Mouse (Mus musculus): ENCODE measurements around the gene Slc25a35.
A peak's percentile ranks its signal among the peaks of the same experiment; 100 is the strongest.
"Not testable (repeated sequence)": the region's sequence is repeated elsewhere in the genome, so short reads cannot be mapped to it uniquely, and the experiment has no call there.

Gene Slc25a35

DNA sequence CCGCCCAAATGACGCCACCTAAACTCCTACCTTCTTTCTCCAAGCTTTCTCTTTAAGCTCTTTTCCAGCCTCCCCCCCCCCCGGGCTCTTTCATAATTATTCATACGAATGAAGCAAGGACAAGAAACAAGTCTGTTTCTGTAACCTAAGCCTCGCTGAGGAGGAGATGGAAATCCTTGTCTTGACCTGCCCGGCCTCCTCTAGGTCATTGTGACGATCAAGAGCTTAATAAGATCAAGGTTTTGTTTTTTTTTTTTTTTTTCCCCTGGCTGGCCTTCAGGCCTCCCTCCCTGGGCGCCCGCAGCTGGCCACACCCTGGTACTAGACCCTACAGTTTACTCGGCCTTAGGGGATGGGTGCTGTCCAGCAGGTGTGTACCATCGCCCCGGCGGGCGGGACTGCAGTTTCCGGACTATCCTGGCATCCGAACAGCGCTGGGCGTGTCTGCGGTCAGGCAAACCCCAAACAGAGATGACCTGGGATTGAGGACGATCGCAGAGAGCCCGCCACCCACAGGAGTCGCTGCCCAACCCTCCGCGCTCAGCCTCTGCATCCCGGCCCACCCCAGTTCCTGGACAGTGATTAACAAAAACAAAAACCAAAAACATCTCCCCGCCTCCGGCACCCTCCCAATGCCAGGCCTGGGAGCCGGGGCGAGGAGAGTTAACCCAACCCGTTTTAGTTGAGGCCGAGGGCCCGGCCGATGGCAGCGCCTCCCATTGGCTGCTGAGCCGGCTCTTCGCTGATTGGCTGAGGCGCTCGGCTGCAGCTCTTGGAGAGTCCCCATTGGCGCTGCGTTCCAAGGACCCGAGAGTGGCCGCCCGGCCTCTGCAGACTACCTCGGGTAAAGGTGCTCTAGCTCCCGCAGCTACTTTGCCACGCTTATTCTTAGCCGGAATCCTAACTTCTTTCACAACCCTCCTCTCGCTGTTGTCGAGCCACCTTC is at the start of gene Slc25a35:
Gene Slc25a35 (plus strand): TSS at position 795 of the 946 bp plus-strand sequence.
- peak; percentile 87 to 92 for DNase-seq

DNA sequence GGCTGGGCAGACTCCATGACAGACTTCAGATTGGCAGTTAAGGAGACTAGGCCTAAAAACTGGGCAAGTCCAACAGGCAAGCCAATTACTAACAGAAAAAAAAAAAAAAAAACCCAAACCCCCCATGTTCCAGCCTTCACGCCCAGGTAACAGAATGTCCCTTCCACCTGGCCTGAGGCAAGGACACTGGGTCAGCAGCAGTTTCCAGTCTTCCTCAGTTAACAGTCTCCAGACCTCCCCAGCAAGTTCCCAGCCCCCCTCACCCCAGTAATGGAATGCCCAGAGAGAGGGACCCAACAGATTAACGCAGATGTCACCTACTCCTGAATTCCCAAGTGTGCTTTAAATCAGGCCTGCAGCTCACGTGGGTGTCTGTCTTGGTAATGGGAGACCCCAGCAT is 44.7 kb upstream of the Slc25a35 start:
- no peak for DNase-seq

DNA sequence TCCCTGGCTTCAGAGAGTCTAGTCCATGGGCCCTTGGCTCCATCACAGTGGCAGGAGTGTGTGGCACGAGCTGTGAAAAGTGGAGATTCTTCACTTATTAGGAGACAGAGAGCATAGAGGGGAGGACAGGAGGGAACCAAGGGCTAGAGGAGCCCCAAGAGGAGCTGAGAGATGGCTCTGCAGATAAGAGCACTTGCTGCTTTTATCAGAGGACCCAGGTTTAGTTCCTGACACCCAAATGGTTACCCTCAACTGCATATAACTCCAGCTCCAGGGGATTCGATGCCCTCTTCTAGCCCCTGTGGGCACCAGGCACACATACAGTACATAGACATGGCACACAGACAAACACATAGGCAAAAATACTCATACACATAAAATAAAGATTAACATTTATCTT is 43.2 kb upstream of the Slc25a35 start:
- no peak for DNase-seq

DNA sequence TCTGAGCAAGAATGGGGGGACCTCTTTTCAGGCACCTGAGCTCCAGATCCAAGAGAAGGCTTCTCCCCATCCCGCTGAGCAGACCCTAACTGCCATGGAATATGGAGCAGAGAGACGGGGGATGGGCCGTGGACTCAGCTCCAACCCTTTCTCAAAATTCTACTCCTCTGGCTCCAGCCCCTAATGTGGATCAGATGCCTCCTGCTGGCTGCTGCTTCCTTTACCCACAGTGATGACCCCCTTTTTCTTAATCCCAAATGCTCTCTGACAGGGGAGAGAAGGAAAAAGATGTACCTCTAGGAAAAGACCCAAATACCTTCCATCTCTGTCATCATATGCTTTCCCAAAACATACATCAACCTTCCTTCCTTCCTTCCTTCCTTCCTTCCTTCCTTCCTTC is 41.0 kb upstream of the Slc25a35 start, which contains the start of gene Odf4:
Gene Odf4 (minus strand): TSS at position 101 of the 400 bp plus-strand sequence.
- DNase-seq, result no peak

DNA sequence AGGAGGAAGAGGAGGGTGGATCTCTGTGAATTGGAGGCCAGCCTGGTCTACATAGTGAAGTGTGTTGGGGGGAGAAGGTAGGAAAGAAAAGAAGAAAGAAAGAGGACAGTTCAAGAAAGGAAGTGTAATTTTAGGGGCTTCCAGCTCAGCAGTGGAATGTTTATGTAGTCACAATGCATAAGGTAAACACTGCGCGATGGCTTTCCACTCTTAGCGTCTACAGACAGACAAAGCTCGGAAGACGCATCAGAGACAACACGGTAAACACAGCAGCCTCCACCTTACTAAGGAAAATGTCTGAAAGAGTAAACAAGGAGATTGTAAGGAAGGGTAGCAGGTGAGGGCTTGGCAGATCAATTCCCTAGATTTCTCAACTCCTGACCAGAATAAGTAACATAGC is 38.0 kb upstream of the Slc25a35 start:
- no peak for DNase-seq

DNA sequence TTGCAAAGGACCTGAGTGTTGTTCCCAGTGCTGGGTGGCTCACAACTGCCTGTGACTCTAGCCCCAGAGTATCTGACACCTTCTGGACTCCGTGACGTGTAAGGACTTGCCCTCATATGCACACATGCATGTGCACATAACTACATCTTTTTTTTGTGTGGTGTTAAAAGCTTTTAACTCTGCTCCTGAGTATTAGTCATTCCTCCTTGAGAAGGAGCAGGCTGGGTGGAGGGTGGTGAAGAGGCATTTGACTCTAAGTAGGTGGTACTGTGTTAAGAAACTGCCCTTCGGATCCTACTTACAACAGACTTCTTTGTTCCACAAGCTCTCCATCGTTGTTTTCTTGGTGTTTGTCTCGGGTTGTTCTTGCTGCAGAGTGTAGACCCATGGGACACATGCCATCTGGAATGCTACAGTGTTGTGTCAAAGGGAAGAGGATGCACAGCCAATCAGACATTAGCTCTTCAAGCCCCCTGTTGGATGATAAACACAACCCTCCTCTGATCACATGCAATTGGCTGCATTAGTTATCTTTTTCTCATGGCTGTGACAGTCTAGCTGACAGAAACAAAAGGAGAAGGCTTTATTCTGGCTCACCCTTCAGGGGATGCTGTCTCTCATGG is 33.9 kb upstream of the Slc25a35 start:
- DNase-seq, result no peak

DNA sequence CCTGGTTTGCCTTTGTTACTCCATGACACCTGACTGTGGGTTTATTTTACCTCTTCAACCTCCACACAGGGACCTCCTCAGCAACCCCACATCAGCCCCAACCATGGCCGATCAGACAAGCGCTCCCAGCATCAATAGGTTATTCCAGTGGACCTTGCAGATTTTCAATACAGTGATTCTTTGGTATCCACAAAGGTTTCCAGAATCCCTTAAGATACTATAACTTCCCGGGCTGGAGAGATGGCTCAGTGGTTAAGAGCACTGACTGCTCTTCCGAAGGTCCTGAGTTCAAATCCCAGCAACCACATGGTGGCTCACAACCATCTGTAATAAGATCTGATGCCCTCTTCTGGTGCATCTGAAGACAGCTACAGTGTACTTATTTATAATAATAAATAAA is 31.0 kb upstream of the Slc25a35 start:
- not testable (repeated sequence) for DNase-seq

DNA sequence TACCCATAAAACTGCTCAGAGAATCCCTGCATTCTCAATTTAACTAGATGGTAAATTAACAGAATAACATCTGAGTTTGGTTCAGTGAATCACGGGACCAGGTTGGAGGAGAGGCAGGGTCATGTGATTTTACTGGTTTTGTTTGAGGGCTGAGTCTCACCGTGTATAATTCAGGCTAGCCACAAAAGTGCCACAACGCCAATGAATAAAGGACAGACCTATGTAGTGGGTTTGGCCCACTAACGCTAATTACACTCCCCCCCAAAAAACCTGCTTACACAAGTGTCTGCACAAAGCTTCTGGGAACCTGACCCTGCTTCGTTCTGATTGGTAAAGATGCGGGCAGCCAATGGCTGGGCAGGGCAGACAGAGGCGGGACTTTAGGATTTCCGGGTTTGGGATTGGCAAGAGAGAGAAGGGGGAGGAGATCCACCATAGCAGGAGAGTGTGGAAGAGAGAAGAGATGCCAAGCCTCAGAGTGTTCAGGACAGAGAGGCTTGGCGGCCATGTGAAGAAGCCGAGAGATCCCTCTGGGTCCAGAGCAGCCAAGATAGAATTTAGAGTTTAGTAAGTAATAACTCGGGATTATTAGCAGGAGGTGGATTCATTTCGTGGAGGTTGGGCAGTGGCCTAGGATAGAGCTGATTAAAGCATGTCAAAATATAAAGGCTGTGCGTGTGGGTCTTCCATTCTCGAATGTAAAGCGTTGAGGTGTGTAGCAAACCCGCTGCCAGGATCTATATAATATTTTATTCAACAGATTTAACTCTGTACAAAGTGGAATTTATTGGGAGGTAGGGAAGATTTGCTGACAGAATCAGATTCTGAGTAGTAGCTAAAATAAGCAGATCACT is 28.3 kb upstream of the Slc25a35 start:
- peak; percentile 78 to 84 for DNase-seq

DNA sequence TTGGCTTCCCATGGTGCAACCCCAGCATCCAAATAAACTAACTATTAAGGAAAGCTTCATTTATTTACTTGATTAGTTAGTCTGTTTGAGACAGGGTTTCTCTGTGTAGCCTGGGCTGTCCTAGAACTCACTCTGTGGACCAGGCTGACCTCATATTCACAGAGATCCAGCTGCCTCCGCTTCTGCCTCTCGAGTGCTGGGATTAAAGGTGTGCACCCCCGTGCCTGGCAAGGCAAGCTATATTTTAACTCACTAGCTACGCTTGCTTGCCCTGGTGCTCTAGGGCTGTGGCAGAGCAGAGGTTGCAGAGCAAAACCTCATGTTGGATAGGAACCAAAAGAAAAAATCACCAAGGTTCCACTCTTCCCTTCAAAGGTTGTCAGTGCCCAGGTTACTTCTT is 27.4 kb upstream of the Slc25a35 start:
- no peak for DNase-seq

DNA sequence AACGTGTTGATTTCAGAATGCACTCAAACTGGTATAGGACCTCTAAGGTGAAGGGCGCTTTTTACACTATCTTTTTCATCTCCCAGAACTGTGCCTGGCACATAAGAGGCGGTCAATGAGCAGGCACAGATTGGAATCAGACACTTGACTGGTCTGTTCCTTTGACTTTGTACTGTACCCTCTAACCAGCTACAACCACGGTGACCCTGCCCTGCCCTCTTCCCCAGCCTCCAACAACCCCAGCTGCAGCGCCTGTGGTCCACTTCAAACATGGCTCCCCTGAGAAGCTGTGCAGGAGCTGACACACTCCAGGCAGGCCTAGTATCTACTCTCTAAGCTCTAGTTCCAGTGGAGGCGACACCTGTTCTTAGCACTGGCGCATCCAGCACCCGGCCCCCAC is 25.2 kb upstream of the Slc25a35 start:
- DNase-seq, result no peak

DNA sequence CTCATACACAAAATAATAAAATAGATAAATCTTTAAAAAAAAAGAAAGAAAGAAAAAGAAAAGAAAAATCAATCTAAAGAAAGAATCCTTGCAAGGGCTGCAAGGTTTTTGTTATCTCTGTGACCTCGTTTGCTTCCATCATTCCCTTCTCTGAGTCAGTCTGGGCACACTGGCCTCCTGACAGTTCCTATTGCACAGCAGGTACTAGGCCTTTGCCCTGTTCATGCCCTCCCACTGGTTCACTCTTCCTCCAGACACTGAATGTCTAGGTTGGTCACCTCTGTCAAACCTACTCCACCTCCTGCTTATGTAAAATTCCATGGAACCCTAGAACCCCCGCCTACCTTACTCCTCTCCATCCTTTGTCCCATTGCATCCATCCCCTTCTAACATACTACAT is 22.7 kb upstream of the Slc25a35 start:
- no peak for DNase-seq

DNA sequence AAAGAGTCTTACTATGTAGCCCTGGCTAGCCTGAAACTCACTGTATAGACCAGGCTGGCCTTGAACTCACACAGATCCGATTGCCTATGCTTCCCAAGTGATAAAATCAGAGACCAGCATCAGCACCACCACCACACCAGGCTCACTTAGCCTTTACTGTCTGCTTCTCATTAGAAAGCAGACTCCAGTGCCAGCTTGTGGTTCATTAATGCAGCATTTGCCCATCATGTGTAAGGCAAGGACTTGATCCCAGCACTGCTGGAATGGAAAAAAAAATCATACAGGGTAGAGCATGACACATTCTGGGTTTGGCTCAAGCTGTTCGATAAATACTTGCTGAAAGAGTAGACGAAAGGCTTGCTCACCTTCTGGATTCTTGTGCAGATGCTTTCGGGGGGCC is 21.9 kb upstream of the Slc25a35 start:
- no peak for DNase-seq

DNA sequence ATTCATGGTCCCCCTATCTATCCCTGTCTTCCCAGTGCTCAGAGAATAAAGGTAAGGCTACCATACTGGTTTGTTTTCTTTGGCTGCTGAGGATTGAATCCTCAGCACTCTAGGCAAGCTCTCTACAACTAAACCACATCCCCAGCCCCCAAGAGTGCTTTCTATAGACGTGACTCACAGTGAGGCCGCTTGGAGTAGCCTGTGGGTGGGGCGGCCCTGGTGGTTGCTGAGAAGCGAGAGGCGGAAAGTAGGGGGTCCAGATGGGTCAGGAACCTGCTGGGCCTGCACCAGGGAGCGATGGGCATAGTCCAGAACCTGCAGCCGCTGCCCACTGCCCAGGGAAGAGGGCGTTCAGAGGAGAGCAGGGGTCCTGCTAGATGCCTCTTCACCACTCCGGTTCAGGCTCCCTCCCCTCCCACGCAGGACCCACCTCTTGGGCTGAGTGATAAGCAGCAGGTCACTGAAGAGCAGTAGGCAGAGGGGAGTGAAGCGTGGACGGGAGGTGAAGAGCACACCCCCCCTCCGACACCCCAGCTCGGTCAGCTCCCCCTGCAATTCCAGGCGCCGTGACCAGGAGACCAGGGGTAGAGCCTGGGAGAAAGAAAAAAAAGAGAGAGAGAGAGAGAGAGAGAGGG is 21.0 kb upstream of the Slc25a35 start:
- DNase-seq, result no peak

DNA sequence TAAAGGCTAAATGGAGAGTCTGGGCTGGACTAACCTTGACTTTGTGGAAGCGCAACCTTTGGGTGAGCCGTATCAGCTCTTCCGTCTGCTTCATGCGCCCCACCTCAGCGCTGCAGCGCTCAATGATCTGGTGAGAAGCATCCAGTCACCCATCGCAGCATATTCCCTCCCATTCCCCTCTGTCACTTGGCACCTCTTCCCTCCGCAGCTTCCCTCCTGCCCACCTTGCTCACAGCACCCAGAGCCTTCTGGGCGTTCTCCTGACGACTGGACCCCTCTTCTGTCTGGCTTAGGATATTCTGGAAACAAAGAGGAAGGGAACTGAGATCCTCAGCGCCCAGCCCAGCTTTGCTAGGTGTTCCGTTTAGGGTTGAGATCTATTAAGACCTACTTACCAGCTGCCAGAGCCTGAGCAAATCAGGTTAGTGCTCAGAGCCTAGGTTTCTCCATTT is 20.4 kb upstream of the Slc25a35 start:
- DNase-seq, result no peak

DNA sequence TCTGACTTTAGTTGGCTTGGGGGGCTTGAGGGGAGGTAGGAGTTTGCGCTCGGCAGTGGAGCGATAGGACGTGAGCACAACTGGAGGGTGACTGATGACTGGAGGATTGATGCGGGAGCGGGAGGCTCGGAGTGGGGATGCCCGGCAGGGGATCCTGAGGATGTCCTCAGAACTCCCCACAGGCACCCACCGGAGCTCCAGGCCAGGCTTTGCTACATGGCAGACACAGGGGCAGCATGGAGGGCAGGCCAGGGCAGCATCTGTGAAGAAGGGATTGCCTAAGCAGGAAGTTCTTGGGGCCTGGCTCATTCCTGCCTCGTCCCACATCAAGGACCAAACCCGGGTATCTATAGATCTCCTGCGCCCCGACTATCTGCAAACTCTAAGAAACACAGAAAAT is 14.0 kb upstream of the Slc25a35 start:
- no peak for DNase-seq

DNA sequence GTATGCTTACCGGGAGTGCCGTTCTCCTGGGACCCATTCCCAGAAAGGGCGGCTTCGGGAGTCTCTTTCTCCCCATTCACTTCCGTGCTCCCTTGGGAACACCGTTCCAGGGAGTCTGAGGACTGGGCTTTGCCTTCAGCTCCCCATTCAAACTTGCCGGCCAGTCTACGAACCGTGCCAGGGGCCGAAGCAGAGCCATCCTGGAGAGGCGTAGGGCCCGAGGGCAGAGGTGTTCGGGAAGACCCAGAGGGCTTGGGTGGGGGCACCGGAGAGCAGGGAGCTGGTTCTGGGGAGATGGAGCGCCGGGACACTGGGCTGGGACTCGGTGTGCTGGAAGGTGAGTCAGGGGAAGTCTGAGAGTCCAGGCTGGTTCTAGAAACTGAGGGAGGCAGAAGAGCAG is 13.5 kb upstream of the Slc25a35 start:
- DNase-seq, result no peak

DNA sequence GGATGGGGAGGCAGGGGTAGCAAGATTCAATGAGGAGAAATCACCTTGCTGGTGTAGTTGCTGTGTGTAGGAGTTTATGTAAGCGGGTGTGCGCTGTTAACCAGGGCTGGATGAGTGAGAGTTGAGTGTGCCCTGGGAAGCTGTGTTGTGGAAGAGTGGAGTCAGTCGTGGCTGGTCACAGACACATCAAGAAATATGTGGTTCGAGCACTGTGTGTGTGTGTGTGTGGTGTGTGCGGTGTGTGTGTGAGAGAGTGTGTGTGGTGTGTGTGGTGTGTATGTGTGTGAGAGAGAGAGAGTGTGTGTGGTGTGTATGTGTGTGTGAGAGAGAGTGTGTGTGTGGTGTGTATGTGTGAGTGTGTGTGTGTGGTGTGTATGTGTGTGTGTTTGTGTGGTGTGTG is 12.5 kb upstream of the Slc25a35 start:
- DNase-seq, result no peak

DNA sequence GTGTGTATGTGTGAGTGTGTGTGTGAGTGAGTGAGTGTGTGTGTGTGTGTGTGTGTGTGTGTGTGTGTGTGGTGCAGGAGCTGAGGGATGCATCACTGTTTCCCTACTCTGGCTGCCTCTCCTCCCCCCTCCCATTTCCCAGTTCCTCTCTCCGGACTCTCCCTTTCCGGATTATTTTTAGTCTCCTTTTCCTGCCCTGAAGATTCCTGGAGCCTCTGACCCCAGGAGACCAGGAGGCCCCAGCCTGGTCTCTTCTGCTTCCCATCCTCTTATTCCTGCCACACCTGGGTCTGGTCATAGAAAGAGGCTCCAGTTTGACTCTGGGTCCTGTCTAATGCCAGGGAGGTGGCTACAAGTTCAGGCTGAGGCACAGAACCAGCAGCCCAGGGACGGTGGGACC is 11.8 kb upstream of the Slc25a35 start:
- no peak for DNase-seq

DNA sequence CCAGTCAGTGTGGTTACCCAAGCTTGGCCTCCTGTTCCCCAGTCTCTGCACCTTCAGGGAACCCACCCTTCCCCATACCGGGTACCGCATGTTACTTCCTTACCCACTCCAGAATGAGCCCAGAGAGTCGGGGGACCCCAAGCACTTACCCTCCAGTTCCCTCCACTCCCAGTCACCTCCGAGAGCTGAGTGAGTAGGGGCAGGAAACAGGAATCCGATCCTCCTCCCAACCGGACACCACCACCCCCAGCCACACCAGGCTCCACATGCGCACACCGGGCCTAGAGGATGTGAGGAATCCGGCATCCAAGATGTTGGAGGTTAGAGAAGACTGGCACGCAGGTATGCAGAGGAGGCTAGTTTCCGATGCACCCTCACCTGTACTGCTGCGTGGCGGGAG is 11.2 kb upstream of the Slc25a35 start:
- DNase-seq, result no peak

DNA sequence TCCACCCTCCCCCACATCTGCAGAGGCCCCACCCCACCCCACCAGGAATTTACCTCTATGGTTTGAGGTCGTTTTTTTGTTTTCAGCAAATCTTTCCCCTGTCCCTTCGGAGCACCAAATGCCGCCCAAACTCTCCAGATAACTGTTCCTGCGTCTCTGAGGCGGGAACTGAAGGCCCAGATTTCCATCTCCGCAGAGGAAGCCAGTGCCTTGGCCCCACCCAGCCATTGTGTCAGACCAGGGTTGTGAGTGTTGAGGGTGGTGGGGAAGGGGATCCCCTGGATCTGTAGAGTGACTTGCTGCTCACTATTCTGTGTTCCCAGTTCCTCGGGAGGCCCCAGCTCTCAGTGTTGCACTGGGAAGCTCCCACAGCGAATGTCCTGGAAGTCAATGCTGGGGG is 10.6 kb upstream of the Slc25a35 start, which contains the start of gene Arhgef15:
Gene Arhgef15 (minus strand): TSS at position 173 of the 400 bp plus-strand sequence.
- DNase-seq, result no peak

DNA sequence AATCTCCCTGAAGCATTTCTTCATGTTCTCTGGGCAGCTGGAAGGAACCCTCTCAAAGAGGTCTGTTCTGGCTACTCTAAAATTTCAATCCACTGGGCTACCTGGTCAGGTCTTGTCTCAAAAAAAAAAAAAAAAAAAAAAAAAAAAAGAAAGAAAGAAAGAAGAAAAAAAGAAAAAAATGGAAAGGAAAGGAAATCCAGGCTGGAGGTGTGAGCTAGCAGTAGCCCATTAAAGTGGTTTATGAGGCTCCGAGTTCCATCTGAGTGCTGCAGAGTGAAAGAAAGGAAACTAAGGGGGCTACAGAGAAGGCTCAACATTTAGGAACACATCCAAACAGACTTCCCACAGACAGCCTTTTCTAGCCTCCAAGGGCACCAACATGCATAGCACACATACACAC is 10.0 kb upstream of the Slc25a35 start:
- no peak for DNase-seq

DNA sequence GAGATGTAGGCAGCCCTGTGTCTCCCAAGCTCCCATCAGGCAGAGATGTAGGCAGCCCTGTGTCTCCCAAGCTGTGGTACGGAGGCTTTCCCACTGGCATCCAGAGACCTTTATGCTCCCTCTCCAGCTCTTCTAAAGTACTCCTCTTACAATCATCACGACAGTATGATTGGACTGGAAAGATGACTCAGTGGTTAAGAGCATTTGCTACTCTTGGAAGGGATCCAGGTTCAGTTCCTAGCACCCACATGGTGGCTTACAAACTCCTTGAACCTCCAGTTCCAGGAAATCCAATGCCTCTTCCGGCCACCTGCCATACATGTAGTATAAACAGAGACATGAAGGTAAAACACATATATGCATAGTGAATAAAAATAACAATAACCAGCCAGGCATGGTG is 6.3 kb upstream of the Slc25a35 start:
- no peak for DNase-seq

DNA sequence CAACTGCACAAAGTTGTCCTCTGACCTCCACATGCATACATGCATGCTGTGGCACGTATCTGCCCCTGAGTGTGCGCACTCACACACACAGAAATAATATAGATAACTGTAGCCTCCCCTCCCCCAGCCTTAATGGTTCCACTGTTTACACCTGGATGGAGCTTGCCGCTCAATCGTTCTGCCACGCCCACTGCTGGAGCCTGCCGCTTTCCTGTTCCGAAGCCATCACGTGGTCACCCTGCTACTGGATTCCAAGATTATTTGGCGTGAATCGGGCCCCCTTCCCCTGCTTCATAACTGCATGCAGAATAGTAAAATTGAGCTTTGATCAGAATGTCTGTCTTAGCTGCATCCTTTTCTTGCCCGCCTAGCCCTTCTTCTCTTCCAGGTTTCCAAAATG is 5.8 kb upstream of the Slc25a35 start:
- not testable (repeated sequence) for DNase-seq
